Mouse (Mus musculus) stomach, postnatal 0 days (tissue): ENCODE results near the gene Dgkq.

Source experiments
- CTCF ChIP-seq: IDR thresholded peaks from 2 replicates; pipeline ENCODE4 v1.5.1; 2016; ENCODE audit warnings: antibody characterized with exemption, low read depth, mild to moderate bottlenecking, moderate library complexity
- EP300 ChIP-seq: optimal IDR thresholded peaks from 2 replicates; pipeline ENCODE3; 2016; ENCODE audit warnings: antibody characterized with exemption

DNA sequence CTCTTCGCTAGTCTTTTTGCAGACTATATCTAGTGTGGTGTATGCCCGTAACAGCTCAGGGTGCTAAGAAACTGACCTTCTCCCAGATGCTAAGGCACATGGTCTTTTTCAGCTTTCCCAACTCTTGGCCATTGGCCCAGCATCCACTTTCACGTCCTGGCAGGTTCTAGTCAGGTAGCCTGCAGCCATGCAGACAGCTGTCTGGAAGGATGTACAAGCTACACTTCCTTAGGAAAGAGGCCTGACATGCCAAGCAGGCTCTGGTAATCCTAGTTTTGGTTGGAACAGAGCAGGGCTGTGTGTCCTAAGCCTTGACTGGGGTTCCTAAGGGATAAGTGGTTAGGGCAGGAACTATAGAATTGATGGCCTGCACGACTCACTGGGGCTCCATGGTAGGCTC is 6.7 kb downstream of the Dgkq start:
- TF ChIP-seq CTCF = no peak
- TF ChIP-seq EP300 = no peak
